In genomic region chr1:118954434-118955301, GRCm38 (mm10) we compare ENCODE assay signal across 7 mouse cellular contexts.
DNase-seq lines count a peak whose midpoint lies in the region; ATAC-seq lines count a peak whose summit lies in the region.

No protein-coding gene starts in this region.

- no peaks in the 10 kb centered on the region for H3K36me3 ChIP-seq in intestine, embryonic 15.5 days
- H3K36me3 ChIP-seq in midbrain, embryonic 13.5 days, result no peaks in the 10 kb centered on the region

- no peaks in the 10 kb centered on the region for H3K27me3 ChIP-seq in intestine, embryonic 15.5 days (replicated peaks)
- H3K27me3 ChIP-seq in midbrain, embryonic 13.5 days, result no peaks in the 10 kb centered on the region

- DNase-seq in right cerebral cortex, postnatal 14 days, result peak; percentile 30
- no peak for DNase-seq in right cerebral cortex, adult 18-20 months
- DNase-seq in gastrocnemius, postnatal 25 days, result peak; percentile 31
- DNase-seq in adrenal gland, adult 18-20 months (ENCODE audit: low spot score in 2 of 2), result no peak
- DNase-seq in frontal cortex, adult 2 months (ENCODE audit: extremely low spot score in 1 of 2, low spot score in 1 of 2), result no peak

- H3K9me3 ChIP-seq in intestine, embryonic 15.5 days, result no peaks in the 10 kb centered on the region
- no peaks in the 10 kb centered on the region for H3K9me3 ChIP-seq in midbrain, embryonic 13.5 days

- WGBS in intestine, embryonic 15.5 days, result 36% methylated on average over 10 of the region's 10 CpGs
- 26% methylated on average over 10 of the region's 10 CpGs for WGBS in midbrain, embryonic 13.5 days

- H3K9ac ChIP-seq in intestine, embryonic 15.5 days, result no peak overlapping the region
- peak overlapping the region; percentile 36; the same call in 1 of the 2 replicates for H3K9ac ChIP-seq in midbrain, embryonic 13.5 days (replicated peaks)

- no peak overlapping the region for H3K4me2 ChIP-seq in intestine, embryonic 15.5 days (replicated peaks)
- H3K4me2 ChIP-seq in midbrain, embryonic 13.5 days (replicated peaks), result no peak overlapping the region; the same call in 1 of the 2 replicates

- peak; percentile 65 for ATAC-seq in intestine, embryonic 15.5 days
- ATAC-seq in midbrain, embryonic 13.5 days, result peak; percentile 91

- peaks cover 25% of the 10 kb centered on the region for H3K4me1 ChIP-seq in intestine, embryonic 15.5 days (replicated peaks)
- H3K4me1 ChIP-seq in midbrain, embryonic 13.5 days (replicated peaks), result peaks cover 25% of the 10 kb centered on the region

- no peak overlapping the region for H3K4me3 ChIP-seq in intestine, embryonic 15.5 days (replicated peaks)
- no peak overlapping the region for H3K4me3 ChIP-seq in midbrain, embryonic 13.5 days (replicated peaks)

- H3K27ac ChIP-seq in intestine, embryonic 15.5 days, result 0 out of 2 replicates have a peak overlapping the region, but pooled peaks have one; percentile 36
- H3K27ac ChIP-seq in midbrain, embryonic 13.5 days, result peak overlapping the region; percentile 45

Comparison
In these comparisons a context has a peak if more than half of its experiments do, and no peak if none do; other contexts are left out.
1. DNase-seq: peak in right cerebral cortex, postnatal 14 days (single experiment) and gastrocnemius, postnatal 25 days (single experiment); none in right cerebral cortex, adult 18-20 months (single experiment), adrenal gland, adult 18-20 months (0 of 2) and frontal cortex, adult 2 months (0 of 2).